Mouse (Mus musculus) intestine, embryonic 14.5 days (tissue): Measurements from ENCODE around the gene Plod3. TPM values are rescaled to one million over a fixed set of nuclear protein-coding genes. Genes with fewer than 3 reads are reported as not detected.

Experiments
- microRNA counts: library from miRNA; unstranded; fragments of <30 nt; microRNA quantifications from one replicate; lab custom pipeline; 2016
- microRNA-seq: library from miRNA; unstranded; fragments of <30 nt; microRNA quantifications from one replicate; pipeline ENCODE4, GENCODE M21; 2016
- polyA plus RNA-seq: library from polyadenylated mRNA; unstranded; fragments of >200 nt; fragmentation: Nextera tagmentation; extraction: Ambion mirVana; gene quantifications from 2 replicates; pipeline ENCODE4 v1.2.1, GENCODE M21; 2014

Gene Plod3
- polyA plus RNA-seq, 1 experiment from 2014 or later, result 42.0 TPM

MicroRNAs encoded within 50 kb of the gene (microRNA counts, 519-probe panel; counts per million panel counts)
- microRNA mmu-miR-702 (lab: Ali Mortazavi, UCI), result not detected

Small RNA genes lying within 50 kb of the gene (microRNA-seq; reads per million reads assigned to microRNA genes)
- gene Mir702, result 48.6 reads per million, percentile 53 among the genes with 10 or more reads in this experiment

Other genes starting within 250 kb of the Plod3 start
- 8.7 and 10.4 TPM in 2 replicates for gene Col26a1, start 103.8 kb upstream of the Plod3 start, polyA plus RNA-seq
- 59.4 and 71.7 TPM in 2 replicates for gene Ift22, start 78.9 kb upstream of the Plod3 start, polyA plus RNA-seq
- 309 and 315 TPM in 2 replicates for gene Fis1, start 33.7 kb upstream of the Plod3 start, polyA plus RNA-seq
- 12.7 and 18.4 TPM in 2 replicates for gene Cldn15, start 20.4 kb upstream of the Plod3 start, polyA plus RNA-seq
- gene Znhit1, start 1.0 kb downstream of the Plod3 start, polyA plus RNA-seq, result 102 and 104 TPM in 2 replicates
- gene Vgf, start 39.4 kb downstream of the Plod3 start, polyA plus RNA-seq, result 0.36 and 0.53 TPM in 2 replicates
- gene Ap1s1, start 59.1 kb downstream of the Plod3 start, polyA plus RNA-seq, result 188 and 189 TPM in 2 replicates
- gene Serpine1, start 85.2 kb downstream of the Plod3 start, polyA plus RNA-seq, result 0.34 and 0.36 TPM in 2 replicates
- gene Trim56, start 129.2 kb downstream of the Plod3 start, polyA plus RNA-seq, result 8.5 and 9.7 TPM in 2 replicates
- 0.81 and 1.3 TPM in 2 replicates for gene Muc3, start 162.3 kb downstream of the Plod3 start, polyA plus RNA-seq
- gene Muc3a, start 225.4 kb downstream of the Plod3 start, polyA plus RNA-seq, result 2.2 and 2.4 TPM in 2 replicates